ENCODE assay signal across 8 mouse cellular contexts in genomic region chr11:65807601-65808000, GRCm38 (mm10). TPM values are rescaled to one million over a fixed set of nuclear protein-coding genes. Genes with fewer than 3 reads are reported as not detected.
DNase-seq lines count a peak whose midpoint lies in the region; ATAC-seq and TF ChIP-seq lines count a peak whose summit lies in the region.

No protein-coding gene starts in this region.

- peak overlapping the region; percentile 85 for H3K4me2 ChIP-seq in liver, embryonic 13.5 days

- intact Hi-C loops in gastrocnemius, adult 2 months (cut with DNase I), result no loop called here
- intact Hi-C loops in gastrocnemius, postnatal 14 days (cut with DNase I; ENCODE audit: low total_unique reads), result no loop called here

- peak overlapping the region; percentile 83 for H3K9ac ChIP-seq in liver, embryonic 13.5 days

- no peak for ATAC-seq in liver, embryonic 13.5 days (ENCODE audit: low read depth)

- no peaks in the 10 kb centered on the region for H3K36me3 ChIP-seq in thymus, adult 2 months (ENCODE audit: control insufficient read depth, insufficient read depth, low read length)
- H3K36me3 ChIP-seq in liver, embryonic 13.5 days, result no peaks in the 10 kb centered on the region

- no peak for TF ChIP-seq POLR2A in thymus, adult 2 months (IDR thresholded peaks at IDR 0.05; ENCODE audit: control insufficient read depth, extremely low read depth, insufficient read depth, low read length, poor library complexity)

- no peak for DNase-seq in gastrocnemius, adult 2 months
- DNase-seq in gastrocnemius, postnatal 14 days, result no peak
- DNase-seq in thymus, adult 2 months, result no peak
- DNase-seq in thymus, postnatal 10 days (ENCODE audit: low spot score in 2 of 2), result no peak
- DNase-seq in liver, embryonic 13.5 days, result no peak
- no peak for DNase-seq in ovary, adult 18-20 months (ENCODE audit: low spot score)
- no peak for DNase-seq in cerebellum, adult 9-10 months
- DNase-seq in gastrocnemius, adult 18-20 months (ENCODE audit: low spot score), result no peak

- no peak for TF ChIP-seq CTCF in gastrocnemius, adult 2 months (IDR thresholded peaks at IDR 0.05)
- TF ChIP-seq CTCF in thymus, adult 2 months (IDR thresholded peaks at IDR 0.05; ENCODE audit: borderline replicate concordance, control insufficient read depth, extremely low read depth, insufficient read depth, low read length, poor library complexity), result no peak

- peak overlapping the region; percentile 92 for H3K4me3 ChIP-seq in gastrocnemius, adult 2 months
- H3K4me3 ChIP-seq in thymus, adult 2 months (ENCODE audit: control insufficient read depth, insufficient read depth, low read length), result peak overlapping the region; percentile 75
- H3K4me3 ChIP-seq in liver, embryonic 13.5 days (replicated peaks), result peak overlapping the region; percentile 78

- H3K27me3 ChIP-seq in thymus, adult 2 months (ENCODE audit: control insufficient read depth, insufficient read depth, low read length), result no peaks in the 10 kb centered on the region
- no peaks in the 10 kb centered on the region for H3K27me3 ChIP-seq in liver, embryonic 13.5 days

- no peaks in the 10 kb centered on the region for H3K9me3 ChIP-seq in liver, embryonic 13.5 days (replicated peaks)

- WGBS in thymus, adult 2 months, result 50% methylated on average over 7 of the region's 7 CpGs
- WGBS in liver, embryonic 13.5 days (ENCODE audit: insufficient replicate concordance), result 37% methylated on average over 7 of the region's 7 CpGs

- peak overlapping the region; percentile 96 for H3K27ac ChIP-seq in gastrocnemius, adult 2 months
- no peak overlapping the region for H3K27ac ChIP-seq in thymus, adult 2 months (ENCODE audit: control insufficient read depth, insufficient read depth, low read length)
- peak overlapping the region; percentile 92 for H3K27ac ChIP-seq in liver, embryonic 13.5 days

- H3K4me1 ChIP-seq in thymus, adult 2 months (replicated peaks; ENCODE audit: control insufficient read depth, insufficient read depth, low read length), result peaks cover 2% of the 10 kb centered on the region; the same call in 1 of the 2 replicates
- peaks cover 33% of the 10 kb centered on the region for H3K4me1 ChIP-seq in liver, embryonic 13.5 days (replicated peaks)

RNA-seq across cellular contexts. Expression of gene Zkscan6, which starts 0.6 kb away (rescaled TPM):
- 1 to 10 TPM; 2.5 to 2.7 TPM for total RNA-seq in gastrocnemius, adult 2 months (2021)
- 1 to 10 TPM; 3.4 TPM for total RNA-seq in gastrocnemius, postnatal 14 days (2021)
- 7.6 TPM in 2 replicates for polyA plus RNA-seq in thymus, adult 2 months (2012; rRNA removed)
- 6.8 and 6.9 TPM in 2 replicates for polyA plus RNA-seq in liver, embryonic 13.5 days (2015; fragmentation: Nextera tagmentation; extraction: Ambion mirVana)
- 1 to 10 TPM; 2.2 to 2.3 TPM for total RNA-seq in gastrocnemius, adult 18-20 months (2021)

RNA-seq across cellular contexts. Expression of gene Map2k4, which starts 19.5 kb away (rescaled TPM):
- total RNA-seq in gastrocnemius, adult 2 months (2021), result 10 to 100 TPM; 61.3 to 77.9 TPM
- total RNA-seq in gastrocnemius, postnatal 14 days (2021), result 10 to 100 TPM; 54.9 to 56.0 TPM
- polyA plus RNA-seq in thymus, adult 2 months (2012; rRNA removed), result 17.8 and 18.5 TPM in 2 replicates
- 35.3 and 42.9 TPM in 2 replicates for polyA plus RNA-seq in liver, embryonic 13.5 days (2015; fragmentation: Nextera tagmentation; extraction: Ambion mirVana)
- 10 to 100 TPM; 60.9 to 66.9 TPM for total RNA-seq in gastrocnemius, adult 18-20 months (2021)
